Mouse (Mus musculus): Measurements from ENCODE around the gene Efemp2. TPM values are rescaled to one million over a fixed set of nuclear protein-coding genes. Genes with fewer than 3 reads are reported as not detected.

Gene Efemp2
- total RNA-seq (2023): not detected in 4 replicates

DNA sequence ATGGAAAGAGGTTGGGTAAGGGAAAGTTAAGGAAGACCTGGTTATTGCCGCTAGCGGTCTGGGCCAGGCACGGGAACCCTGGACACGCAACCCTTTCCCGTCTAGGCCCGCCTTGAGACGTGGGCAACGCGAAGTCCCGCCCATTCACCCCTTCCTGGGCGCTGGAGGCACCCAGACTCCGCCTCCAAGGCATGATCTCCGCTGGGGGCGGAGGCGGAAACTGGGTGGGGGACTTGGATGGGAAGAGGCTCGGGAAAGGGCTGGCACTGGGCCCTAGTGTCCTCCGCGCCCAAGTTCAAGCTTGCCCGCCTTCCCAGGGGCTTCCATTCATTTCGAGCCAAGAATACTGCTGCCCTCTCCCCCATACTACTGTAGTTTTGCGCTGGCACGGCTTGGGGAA, at the start of gene Efemp2:
Efemp2 (plus strand) TSS at position 235 of the 400 bp plus-strand sequence.

DNA sequence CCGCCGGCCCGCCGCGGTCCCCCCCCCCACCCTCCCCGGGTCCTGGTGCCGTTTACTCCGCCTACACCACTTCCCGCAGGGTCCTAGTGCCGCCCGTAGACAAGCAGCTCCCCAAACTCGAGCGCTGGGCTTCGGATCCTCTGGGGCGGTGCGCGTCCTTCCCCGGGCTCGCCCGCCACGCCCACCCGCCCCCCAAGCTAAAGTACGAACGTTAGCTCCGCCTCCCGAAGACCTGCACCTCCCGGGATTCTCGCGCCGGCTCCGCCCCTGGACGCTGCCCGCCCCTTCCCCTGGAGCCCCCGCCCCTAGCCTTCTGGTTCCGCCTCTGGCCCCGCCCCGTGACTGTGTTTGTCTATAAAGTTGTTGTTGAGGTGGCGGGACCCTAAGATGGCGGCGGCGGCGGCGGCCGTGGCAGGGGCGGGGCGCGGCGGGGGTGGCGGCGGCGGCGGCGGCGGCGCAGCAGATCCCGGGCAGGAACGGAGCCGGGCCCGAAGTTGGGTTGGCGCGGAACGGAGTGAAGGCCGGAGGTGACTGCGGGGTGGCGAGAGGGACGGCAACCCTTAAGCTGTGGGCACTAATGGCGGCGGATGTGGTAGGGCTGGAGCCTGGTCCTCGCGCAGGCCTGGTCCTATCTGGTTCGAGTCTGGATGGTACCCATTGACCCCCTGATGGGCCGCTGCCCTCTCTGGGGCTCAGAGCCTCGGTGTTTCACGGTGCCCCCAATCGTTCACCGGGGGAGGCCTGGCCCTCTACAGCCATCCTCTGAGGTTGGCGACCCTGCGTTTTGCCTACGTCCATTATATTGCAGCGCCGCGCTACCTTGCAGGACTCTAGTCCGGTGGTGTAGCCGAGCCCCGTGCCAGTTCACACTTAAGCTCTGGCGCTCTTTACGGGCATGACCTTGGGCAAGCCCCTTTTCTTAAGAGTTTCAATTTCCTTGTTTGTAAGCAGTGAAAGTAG, 48.7 kb upstream of the Efemp2 start, which contains the start of the genes Drap1 and AI837181:
Drap1 (minus strand) TSS at position 198 of the 960 bp plus-strand sequence.
AI837181 (plus strand) TSS at position 363 of the 960 bp plus-strand sequence.

DNA sequence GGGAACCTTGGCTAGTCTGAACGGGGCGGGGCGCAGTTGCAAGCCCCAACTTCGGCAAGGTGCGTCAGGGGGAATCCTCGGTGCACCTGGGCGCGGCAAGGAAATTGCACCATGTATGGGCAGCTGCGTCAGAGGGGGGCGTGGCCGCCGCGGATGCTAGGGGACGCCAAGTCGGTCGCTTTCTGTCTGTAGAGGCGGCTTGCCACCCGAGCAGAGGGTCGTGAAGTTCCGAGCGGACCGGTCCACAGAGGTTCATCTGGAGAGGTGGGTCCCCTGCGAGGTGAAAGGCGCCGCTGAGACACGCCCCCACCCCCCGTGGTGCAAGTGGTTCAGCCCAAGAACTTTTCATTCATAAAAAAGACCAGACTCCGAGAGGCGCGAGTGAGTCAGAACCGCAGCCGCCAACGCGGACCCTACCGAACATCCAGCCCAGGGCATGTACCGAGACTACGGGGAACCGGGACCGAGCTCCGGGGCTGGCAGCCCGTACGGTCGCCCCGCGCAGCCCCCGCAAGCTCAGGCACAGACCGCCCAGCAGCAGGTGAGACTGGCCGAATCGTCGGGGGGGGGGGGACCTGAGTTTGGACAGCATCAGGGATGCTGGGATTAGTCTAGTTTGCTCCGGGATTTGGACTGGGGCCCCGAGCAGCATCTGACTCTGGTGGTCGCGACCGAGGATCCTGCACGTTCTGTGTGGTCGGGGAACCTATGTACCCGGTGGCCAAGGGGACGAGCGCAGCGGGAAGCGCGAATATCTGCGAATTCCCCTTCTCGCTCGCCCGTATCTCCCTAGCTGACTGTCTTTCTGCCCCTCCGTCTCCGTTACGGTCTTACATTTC, 26.0 kb upstream of the Efemp2 start, which contains the start of gene Fosl1:
Fosl1 (plus strand) TSS at position 33 of the 839 bp plus-strand sequence.

DNA sequence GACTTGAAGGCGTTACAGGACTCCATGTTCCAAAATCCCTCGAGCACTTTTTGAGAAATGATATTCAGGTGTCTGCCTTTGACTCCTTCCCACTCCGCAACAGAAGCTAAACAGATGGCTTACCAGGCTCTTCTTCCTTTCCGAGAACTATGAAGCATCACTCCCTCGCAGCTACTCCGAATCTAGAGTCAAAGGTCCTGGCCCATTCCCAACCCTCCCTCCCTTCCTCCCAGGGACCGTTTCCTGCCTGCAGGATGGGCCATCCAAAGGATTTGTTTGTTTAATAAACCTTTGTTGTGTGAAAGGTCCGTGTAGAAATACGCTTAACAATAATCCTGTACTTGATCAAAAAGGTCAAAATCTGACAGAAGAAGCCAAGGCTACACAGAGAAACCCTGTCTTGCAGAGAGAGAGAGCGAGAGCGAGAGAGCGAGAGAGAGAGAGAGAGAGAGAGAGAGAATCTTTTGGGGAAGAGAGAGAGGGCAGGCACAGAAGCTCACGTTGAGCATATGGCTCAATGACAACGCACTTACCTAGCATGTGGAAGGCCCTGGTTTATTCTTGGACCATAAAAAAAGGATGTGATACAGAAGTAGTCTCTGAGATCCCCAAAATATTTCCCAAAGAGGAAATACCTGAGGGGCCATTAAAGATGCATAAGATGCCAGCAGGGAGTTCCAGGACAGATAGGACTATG, 15.9 kb upstream of the Efemp2 start, which contains the start of gene Ccdc85b:
Ccdc85b (minus strand) TSS at position 149 of the 697 bp plus-strand sequence.

DNA sequence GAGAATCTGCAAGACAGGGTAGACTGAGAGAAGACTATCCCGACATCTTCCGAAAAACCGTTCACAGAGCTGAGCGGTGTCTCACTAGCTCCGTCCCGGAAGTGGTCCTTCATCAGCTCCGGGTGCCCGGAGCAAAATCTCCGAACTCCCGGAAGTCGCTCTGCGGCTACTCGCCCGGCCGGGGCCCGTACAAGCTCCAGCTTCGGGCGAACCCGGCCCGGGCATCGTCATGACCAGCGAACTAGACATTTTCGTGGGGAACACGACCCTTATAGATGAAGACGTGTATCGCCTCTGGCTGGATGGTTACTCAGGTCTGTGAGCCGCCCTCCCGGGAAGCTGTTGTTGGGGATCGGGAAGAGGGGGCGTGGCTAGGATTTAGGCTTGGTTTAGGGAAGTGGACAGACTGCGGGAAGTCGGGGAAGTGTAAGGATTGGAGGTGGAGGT, 13.3 kb upstream of the Efemp2 start, which contains the start of gene Fibp:
Fibp (plus strand) TSS at position 151 of the 447 bp plus-strand sequence.

DNA sequence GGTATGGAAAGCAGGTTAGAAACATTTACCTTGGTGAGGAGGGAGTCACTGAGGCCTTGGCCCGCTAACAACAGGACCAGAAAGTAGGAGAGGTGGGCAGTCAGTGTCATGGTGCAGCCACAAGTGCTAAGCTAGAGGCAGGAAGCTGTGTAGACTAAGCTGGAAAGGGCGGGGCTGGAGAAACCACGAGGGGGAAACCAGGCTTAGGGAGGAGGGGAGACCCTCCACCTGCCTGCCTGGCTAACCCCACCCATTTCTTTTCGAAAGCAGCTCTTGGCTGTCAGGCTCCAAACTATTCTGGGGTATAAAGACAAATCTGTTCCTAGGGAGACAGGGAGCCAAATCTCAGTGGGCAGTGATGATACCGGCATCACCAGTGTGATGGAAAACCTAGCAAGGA, 5.4 kb upstream of the Efemp2 start, which contains the start of gene Ctsw:
Ctsw (minus strand) TSS at position 134 of the 400 bp plus-strand sequence.

GRCm38 (mm10) chr19:5487768-5488550, 14.2 kb downstream of the Efemp2 start, which contains the start of gene Mus81:
TSS of gene Mus81 (minus strand) at chr19:5488402.

GRCm38 (mm10) chr19:5490313-5490897, 16.7 kb downstream of the Efemp2 start, which contains the start of gene Cfl1:
TSS of gene Cfl1 (plus strand) at chr19:5490455.

GRCm38 (mm10) chr19:5503687-5504086, 29.9 kb downstream of the Efemp2 start, which contains the start of gene 1700020D05Rik:
TSS of gene 1700020D05Rik (minus strand) at chr19:5503787.

GRCm38 (mm10) chr19:5510031-5511026, 36.6 kb downstream of the Efemp2 start, which contains the start of gene Snx32:
TSS of gene Snx32 (minus strand) at chr19:5510538.

Other genes with a start within 250 kb of the Efemp2 start
- 72.0 to 82.2 TPM (median 75.3 TPM) in 4 replicates for gene Pacs1, start 200.8 kb upstream of the Efemp2 start, total RNA-seq (2023)
- gene Sf3b2, start 178.5 kb upstream of the Efemp2 start, total RNA-seq (2023): 307 to 329 TPM (median 311 TPM) in 4 replicates
- gene Gal3st3, start 175.6 kb upstream of the Efemp2 start, total RNA-seq (2023): not detected in 4 replicates
- gene Catsper1, start 138.2 kb upstream of the Efemp2 start, total RNA-seq (2023): not detected in 4 replicates
- gene Cst6, start 124.4 kb upstream of the Efemp2 start, total RNA-seq (2023): 1.1 TPM in 1 of 4 replicates, not detected in the others
- gene Eif1ad, start 107.2 kb upstream of the Efemp2 start, total RNA-seq (2023): 34.9 to 38.5 TPM (median 36.1 TPM) in 4 replicates
- gene Banf1, start 106.8 kb upstream of the Efemp2 start, total RNA-seq (2023): 88.3 to 99.9 TPM (median 93.3 TPM) in 4 replicates
- gene Sart1, start 85.3 kb upstream of the Efemp2 start, total RNA-seq (2023): 164 to 192 TPM (median 190 TPM) in 4 replicates
- gene Tsga10ip, start 71.4 kb upstream of the Efemp2 start, total RNA-seq (2023): not detected in 4 replicates
- 152 to 183 TPM (median 166 TPM) in 4 replicates for gene Drap1, start 49.0 kb upstream of the Efemp2 start, total RNA-seq (2023)
- gene AI837181, start 48.8 kb upstream of the Efemp2 start, total RNA-seq (2023): 48.5 to 56.8 TPM (median 51.1 TPM) in 4 replicates
- 0.41 to 2.4 TPM (median 1.2 TPM) in 4 replicates for gene Fosl1, start 26.4 kb upstream of the Efemp2 start, total RNA-seq (2023)
- 2.5 to 3.4 TPM (median 2.8 TPM) in 4 replicates for gene Ccdc85b, start 16.1 kb upstream of the Efemp2 start, total RNA-seq (2023)
- gene Fibp, start 13.3 kb upstream of the Efemp2 start, total RNA-seq (2023): 71.4 to 110 TPM (median 105 TPM) in 4 replicates
- 0.92 to 2.5 TPM (median 1.4 TPM) in 4 replicates for gene Ctsw, start 5.4 kb upstream of the Efemp2 start, total RNA-seq (2023)
- gene Mus81, start 14.4 kb downstream of the Efemp2 start, total RNA-seq (2023): 29.5 to 38.4 TPM (median 36.3 TPM) in 4 replicates
- gene Cfl1, start 16.5 kb downstream of the Efemp2 start, total RNA-seq (2023): 1,244 to 1,311 TPM (median 1,302 TPM) in 4 replicates
- 1.6 to 3.8 TPM (median 2.1 TPM) in 4 replicates for gene 1700020D05Rik, start 29.8 kb downstream of the Efemp2 start, total RNA-seq (2023)
- 9.1 to 11.3 TPM (median 9.6 TPM) in 4 replicates for gene Snx32, start 36.6 kb downstream of the Efemp2 start, total RNA-seq (2023)
- not detected in 4 replicates for gene Ovol1, start 86.7 kb downstream of the Efemp2 start, total RNA-seq (2023)
- 15.4 to 17.9 TPM (median 15.7 TPM) in 4 replicates for gene Ap5b1, start 94.1 kb downstream of the Efemp2 start, total RNA-seq (2023)
- gene Rnaseh2c, start 127.9 kb downstream of the Efemp2 start, total RNA-seq (2023): 75.8 to 104 TPM (median 94.4 TPM) in 4 replicates
- 102 to 119 TPM (median 114 TPM) in 4 replicates for gene Kat5, start 136.3 kb downstream of the Efemp2 start, total RNA-seq (2023)
- gene Rela, start 163.5 kb downstream of the Efemp2 start, total RNA-seq (2023): 140 to 161 TPM (median 148 TPM) in 4 replicates
- gene Sipa1, start 189.8 kb downstream of the Efemp2 start, total RNA-seq (2023): 565 to 597 TPM (median 588 TPM) in 4 replicates
- 55.2 to 63.2 TPM (median 57.8 TPM) in 4 replicates for gene Map3k11, start 214.8 kb downstream of the Efemp2 start, total RNA-seq (2023)
- gene Pcnx3, start 215.0 kb downstream of the Efemp2 start, total RNA-seq (2023): 193 to 226 TPM (median 206 TPM) in 4 replicates
- gene Kcnk7, start 230.4 kb downstream of the Efemp2 start, total RNA-seq (2023): not detected in 4 replicates

Measured in B cell, adult 62 days (primary cell).